Mouse (Mus musculus): Measurements from ENCODE around the gene Pp2d1.
"Not testable (repeated sequence)": the region's sequence is repeated elsewhere in the genome, so short reads cannot be mapped to it uniquely, and the experiment has no call there.

The Pp2d1 gene

DNA sequence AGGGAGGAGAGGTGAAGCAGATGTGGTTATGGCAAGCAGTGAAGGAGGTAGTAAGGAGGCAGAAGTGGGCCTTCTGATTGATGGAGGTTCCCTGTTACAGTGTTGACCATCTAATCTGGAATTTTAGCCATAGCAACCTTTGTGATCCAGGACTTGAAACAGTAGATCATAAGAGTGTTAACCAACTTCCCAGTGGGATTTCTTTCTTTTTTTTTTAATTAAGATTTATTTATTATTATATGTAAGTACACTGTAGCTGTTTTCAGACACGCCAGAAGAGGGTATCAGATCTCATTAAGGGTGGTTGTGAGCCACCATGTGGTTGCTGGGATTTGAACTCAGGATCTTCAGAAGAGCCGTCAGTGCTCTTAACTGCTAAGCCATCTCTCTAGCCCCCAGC is at the start of gene Pp2d1:
Gene Pp2d1 (minus strand): TSS at position 101 of the 400 bp plus-strand sequence.
- DNase-seq, result not testable (repeated sequence)

- no peak for DNase-seq
These were observed 49.0 kb upstream of the Pp2d1 start for GRCm38 (mm10) chr17:53588097-53588855.

DNA sequence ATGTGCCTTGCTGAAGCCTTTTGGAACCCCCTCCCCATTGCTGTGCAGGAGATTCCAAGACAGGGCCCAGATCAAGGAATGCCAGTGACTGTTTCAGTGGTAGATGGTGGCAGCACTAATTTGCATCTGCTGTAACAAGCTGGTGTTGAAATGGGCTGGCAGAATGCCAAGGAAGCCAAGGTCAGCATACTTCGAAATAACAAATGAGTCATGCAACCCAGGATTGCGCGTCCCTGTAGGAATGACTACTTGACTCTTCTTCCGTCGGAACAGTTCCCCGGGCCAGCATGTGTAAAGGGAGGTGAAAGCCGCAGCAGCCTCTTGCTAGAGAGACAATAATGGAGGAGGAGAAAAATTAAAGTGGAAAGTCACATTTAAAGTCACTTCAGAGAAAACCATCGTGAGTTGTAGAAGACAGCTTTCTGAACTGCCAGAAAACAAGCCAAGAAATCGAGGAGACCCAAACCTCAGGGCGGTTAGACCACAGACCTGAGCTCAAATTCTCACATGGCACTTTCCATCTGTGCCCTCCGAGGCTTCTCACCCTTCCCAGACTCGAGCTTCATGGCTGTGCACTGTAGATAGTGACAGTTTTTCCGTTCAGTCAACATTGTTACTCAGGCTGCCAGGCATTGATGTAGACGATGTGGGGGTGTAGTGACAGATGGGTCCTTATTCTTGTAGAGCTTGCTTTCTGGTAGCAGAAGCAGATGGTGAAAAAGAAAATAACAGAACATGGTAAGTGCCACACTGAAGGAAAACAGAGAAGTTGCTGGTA is 48.0 kb upstream of the Pp2d1 start:
- peak; percentile 74 for DNase-seq

- no peak for DNase-seq
These were observed 44.8 kb upstream of the Pp2d1 start for GRCm38 (mm10) chr17:53583846-53584579.

- no peak for DNase-seq
These were observed 43.6 kb upstream of the Pp2d1 start for GRCm38 (mm10) chr17:53582805-53583204.

- no peak for DNase-seq
These were observed 42.9 kb upstream of the Pp2d1 start for GRCm38 (mm10) chr17:53582026-53582585.

DNA sequence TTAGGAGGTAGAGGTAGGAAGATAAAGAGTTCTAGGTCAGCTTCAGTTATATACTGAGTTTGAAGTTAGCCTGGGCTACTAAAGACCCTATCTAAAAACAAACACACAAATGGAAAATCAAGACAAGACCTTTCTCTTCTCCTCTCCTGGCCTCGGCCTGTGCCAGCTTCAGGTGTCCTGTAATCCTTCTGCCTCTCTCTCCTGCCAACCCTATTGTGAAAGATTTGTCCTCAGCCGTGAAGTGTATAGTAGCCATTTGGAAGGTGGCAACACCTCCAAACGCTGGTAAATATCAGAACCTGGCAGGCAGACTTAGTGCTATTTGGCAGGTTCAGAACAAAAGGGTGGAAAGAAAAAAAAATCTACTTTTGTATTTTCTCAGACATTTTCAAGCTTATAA is 41.0 kb upstream of the Pp2d1 start:
- peak; percentile 55 for DNase-seq

DNA sequence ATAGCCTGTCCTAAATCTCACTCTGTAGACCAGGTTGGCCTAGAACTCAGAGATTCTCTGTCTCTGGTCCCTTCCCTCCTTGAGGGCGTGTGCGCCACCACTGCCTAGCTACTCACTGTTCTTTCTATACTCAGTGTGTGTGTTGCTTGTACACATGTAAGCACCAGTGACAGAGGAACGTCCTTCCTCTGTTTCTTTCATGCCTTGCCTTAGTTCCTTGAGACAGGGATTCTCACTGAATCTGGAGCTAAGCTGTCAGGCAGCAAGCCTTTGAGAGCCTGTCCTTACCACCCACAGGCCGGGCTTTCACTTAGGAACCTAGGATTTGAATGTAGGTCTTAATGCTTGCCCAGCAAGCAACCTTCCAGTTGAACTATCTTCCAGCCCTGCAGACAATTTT is 40.4 kb upstream of the Pp2d1 start:
- DNase-seq, result peak; percentile 33

DNA sequence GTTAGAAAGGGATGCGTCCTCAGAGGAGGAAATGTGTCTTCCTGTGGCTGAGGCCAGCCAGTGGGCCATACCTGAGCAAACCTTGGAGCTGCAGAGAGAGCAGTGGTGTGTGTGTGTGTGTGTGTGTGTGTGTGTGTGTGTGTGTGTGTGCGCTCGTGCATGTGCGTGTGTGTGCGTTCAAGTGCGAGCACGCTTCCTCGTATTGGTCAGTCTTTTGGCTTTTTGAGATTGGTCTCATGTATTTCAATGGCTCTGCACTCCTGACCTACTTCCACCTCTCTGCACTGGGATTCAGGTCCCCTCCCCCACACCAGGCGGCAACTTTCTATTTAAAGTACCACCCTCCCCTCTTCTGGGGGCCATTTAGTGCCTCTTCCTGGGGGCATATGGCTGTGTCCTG is 39.5 kb upstream of the Pp2d1 start:
- peak; percentile 81 for DNase-seq

GRCm38 (mm10) chr17:53578249-53578648 is 39.0 kb upstream of the Pp2d1 start:
- DNase-seq, result no peak

GRCm38 (mm10) chr17:53577754-53578153 is 38.5 kb upstream of the Pp2d1 start:
- DNase-seq, result peak; percentile 33

GRCm38 (mm10) chr17:53577151-53577550 is 37.9 kb upstream of the Pp2d1 start:
- peak; percentile 24 for DNase-seq

DNA sequence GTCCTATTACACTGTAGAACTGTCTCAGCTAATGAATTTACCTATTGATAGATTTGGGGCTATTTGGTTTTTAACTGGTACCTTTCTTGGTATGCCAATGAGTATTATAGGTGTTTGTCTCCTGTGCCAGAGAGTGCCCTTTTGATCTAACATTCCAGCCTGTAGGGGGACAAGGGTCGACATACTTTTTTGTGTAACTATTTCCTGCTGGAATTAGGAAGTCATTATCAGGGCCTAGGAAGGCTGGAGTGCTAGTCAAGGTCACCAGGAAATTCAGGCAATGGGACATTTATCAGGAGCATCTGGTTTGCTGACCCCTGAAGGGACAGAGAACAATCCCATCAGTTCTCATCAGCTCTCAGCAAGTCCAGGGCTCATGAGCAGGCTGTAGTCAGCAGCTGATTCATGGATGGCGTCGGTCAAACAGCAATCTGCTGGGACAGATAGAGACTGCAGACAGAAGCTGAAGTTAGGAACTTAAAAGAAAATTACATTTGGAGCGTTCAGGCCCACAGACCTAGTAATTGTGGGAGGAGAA is 33.8 kb upstream of the Pp2d1 start:
- peak; percentile 13 for DNase-seq

GRCm38 (mm10) chr17:53570932-53571331 is 31.7 kb upstream of the Pp2d1 start:
- DNase-seq, result peak; percentile 8

GRCm38 (mm10) chr17:53570361-53570875 is 31.2 kb upstream of the Pp2d1 start:
- peak; percentile 11 for DNase-seq

- peak; percentile 62 for DNase-seq
These were observed 30.6 kb upstream of the Pp2d1 start for GRCm38 (mm10) chr17:53569829-53570228.

- no peak for DNase-seq
These were observed 29.6 kb upstream of the Pp2d1 start for GRCm38 (mm10) chr17:53568734-53569386.

GRCm38 (mm10) chr17:53568118-53568517 is 28.9 kb upstream of the Pp2d1 start:
- peak; percentile 86 for DNase-seq

DNA sequence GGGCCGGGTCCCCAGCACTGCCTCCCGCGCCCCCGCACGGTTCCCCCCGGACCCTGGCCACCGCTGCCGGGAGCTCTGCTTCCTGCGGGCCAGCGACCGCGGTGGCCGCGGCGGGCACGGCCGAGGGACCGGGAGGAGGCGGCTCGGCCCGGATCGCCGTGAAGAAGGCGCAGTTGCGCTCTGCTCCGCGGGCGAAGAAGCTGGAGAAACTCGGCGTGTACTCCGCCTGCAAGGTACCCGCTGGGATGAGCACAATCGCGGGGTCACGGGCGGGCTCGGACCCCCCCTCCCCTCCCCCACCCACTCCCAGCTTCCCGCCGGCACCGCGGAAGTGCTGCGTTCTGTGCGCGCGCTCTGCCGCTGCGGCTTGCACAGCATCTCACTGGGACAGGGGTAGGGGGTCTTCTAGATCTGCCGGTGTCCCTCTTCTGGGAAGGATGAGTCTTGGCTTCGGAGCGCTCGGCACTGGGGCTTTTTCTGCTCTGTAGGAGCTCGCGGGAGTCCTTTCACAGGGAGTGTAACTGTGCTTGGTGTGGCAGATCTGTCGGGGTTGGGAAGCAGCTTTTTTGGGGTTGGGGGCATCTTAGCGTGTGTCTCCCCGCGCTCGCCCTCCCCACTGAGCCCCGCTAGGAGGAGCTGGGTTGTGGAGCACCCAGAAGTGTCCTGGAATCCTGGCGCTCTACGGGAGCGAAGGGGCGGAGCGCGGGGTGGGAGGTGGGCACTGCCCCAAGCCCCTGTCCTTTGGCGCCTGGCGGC is 28.3 kb upstream of the Pp2d1 start:
- peak; percentile 63 for DNase-seq

GRCm38 (mm10) chr17:53566919-53567345 is 27.7 kb upstream of the Pp2d1 start:
- DNase-seq, result peak; percentile 68
